Mouse (Mus musculus): ENCODE results near the gene Tas2r144.

The Tas2r144 gene

GRCm38 (mm10) chr6:42257303-42257863 lies 42.3 kb downstream of the Tas2r144 start:
- in situ Hi-C loops (cut with MboI; ENCODE audit: low pct_unique_long_range_greater_than_20kb in 1 of 2, low sequenced_read_pairs in 2 of 2, unreplicated experiment in 1 of 2), result no loop called here

- in situ Hi-C loops (cut with MboI; ENCODE audit: low pct_unique_long_range_greater_than_20kb in 1 of 2, low sequenced_read_pairs in 2 of 2, unreplicated experiment in 1 of 2), result no loop called here
These were observed 45.3 kb downstream of the Tas2r144 start for GRCm38 (mm10) chr6:42260430-42260829.

- in situ Hi-C loops (cut with MboI; ENCODE audit: low pct_unique_long_range_greater_than_20kb in 1 of 2, low sequenced_read_pairs in 2 of 2, unreplicated experiment in 1 of 2), result no loop called here
These were observed 46.5 kb downstream of the Tas2r144 start, which contains the start of gene Tmem139 for GRCm38 (mm10) chr6:42261524-42262170. Gene Tmem139, plus strand, starts transcription at chr6:42261970.

- in situ Hi-C loops (cut with MboI; ENCODE audit: low pct_unique_long_range_greater_than_20kb in 1 of 2, low sequenced_read_pairs in 2 of 2, unreplicated experiment in 1 of 2), result no loop called here
These were observed 49.6 kb downstream of the Tas2r144 start, which contains the start of gene Casp2 for GRCm38 (mm10) chr6:42264626-42265312. Gene Casp2, plus strand, starts transcription at chr6:42264985.

Measured in mouse embryonic stem cell (cell line).